Mouse (Mus musculus): ENCODE data around the gene Pde3a.

Pde3a gene

DNA sequence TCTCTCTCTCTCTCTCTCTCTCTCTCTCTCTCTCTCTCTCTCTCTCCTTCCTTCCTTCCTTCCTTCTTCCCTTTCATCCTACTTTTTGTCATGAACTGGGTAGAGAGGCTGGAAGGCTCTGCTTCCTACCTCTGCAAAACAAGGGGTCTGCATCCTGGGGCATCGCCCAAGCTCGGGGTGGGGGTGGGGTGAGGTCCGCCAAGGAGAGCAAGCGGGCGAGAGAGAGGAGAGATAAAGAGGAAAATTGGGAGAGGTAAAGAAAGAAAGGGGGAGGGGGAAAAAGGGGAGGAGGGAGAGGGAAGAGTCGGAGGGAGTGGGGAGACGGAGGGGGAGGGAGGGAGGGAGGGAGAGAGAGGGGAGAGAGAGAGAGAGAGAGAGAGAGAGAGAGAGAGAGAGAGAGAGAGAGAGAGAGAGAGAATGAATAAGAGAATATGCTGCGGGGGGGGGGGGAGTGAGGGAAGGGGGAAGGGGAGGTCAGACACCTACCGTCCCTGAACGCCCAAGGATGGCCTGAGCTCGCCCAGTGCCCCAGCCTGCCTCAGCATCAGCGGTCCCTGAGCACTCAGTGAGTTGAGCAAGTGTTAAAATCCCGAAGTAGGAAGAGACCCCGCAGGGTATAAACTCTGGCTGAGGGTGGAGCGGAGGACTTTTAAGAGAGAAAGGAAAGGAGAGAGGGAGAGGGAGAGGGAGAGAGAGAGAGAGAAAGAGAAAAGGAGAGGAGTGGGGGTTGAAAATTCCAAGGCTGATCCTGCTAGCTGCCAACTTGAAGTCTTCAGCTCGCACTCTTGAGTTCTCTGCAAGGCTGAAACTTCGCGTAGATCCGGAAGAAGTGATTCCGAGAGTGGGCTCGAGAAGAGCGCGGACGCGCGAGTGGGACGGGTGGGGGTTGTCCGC lies at the start of gene Pde3a:
Gene Pde3a, plus strand, starts transcription at position 579 of the 894 bp plus-strand sequence.
- in situ Hi-C loops (cut with MseI, MboI), result no loop called here

DNA sequence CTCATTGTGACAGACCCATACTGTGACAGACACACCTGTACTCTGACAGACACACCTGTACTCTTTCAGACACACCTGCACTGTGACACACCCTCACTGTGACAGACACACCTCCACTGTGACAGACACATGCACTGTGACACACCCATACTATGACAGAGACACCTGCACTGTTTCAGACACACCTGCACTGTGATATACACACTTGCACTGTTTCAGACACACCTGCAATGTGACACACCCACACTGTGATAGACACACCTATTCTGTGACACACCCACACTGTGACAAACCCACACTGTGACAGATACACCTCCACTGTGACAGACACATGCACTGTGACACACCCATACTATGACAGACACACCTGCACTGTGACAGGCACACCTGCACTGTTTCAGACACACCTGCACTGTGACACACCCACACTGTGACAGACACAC lies 48.9 kb upstream of the Pde3a start:
- in situ Hi-C loops (cut with MseI, MboI), result no loop called here

- in situ Hi-C loops (cut with MseI, MboI), result no loop called here
Measured at GRCm38 (mm10) chr6:141207531-141207930, 41.5 kb upstream of the Pde3a start.

- in situ Hi-C loops (cut with MseI, MboI), result no loop called here
Measured at GRCm38 (mm10) chr6:141208283-141208872, 40.7 kb upstream of the Pde3a start.

- in situ Hi-C loops (cut with MseI, MboI), result no loop called here
Measured at GRCm38 (mm10) chr6:141210021-141210420, 39.0 kb upstream of the Pde3a start.

DNA sequence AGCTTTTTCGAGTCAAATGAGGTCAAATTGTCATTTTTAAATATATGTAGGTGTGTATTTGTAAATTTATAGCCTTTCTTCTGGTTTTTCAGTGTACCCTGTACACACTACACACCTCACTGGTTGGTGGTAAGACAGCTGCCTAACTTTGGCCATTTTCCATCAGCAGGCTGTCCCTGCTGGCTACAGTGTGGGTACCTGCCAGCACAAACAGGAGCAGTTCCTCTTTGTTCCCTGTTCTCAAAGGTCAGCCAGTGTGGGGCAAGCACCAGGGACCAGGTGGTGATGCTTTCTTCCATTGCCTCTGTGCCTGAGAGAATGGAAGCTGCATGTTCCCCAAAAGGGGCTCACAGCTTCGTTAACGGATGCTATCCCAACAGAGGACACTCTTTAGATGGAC lies 28.0 kb upstream of the Pde3a start:
- in situ Hi-C loops (cut with MseI, MboI), result no loop called here

- in situ Hi-C loops (cut with MseI, MboI), result no loop called here
Measured at GRCm38 (mm10) chr6:141226851-141227657, 22.0 kb upstream of the Pde3a start.

DNA sequence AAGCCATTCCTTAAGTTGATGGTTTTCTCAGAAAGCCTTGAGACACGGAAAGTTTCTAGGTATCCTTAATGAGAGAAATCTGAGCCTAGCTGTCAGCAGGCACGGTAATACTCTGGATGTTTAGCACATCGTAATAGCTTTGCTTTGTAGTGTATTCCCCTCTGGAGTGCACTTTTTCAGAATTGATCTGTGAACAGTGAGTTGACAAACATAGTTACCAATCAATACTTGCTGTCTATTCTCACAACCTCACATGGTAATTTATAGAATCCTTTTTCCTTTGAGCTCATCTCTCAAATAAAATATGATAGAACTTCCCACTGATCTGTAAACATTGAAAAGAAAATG lies 21.4 kb upstream of the Pde3a start:
- in situ Hi-C loops (cut with MseI, MboI), result no loop called here

DNA sequence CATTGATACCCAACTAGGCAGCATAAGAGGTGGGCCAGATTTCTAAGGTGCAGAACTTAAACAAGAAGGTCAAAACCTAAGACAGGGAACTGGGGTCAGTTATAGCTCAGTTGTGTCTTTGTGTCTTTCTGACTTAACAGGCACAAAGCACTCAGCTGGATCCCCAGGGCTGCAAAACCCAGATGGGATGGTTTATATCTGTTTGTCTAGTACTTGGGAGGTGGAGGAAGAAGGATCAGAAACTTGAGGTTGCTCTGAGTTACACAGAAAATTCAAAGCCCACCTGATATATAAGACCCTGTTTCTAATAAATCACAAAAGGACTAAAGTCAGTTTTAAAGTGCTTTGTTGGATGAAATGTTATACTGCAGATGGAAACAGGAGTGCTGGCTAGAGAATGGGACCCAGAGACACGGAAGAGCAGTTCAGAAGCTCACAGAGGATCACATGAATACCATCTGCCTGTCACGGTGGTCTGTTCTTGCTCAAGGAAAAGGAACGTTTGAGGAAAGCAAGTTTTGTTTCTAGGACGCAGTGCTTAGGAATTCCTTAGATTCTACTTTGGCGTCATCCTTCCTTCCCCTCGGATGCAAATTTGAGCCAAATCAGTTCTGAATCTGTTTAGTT lies 16.2 kb upstream of the Pde3a start:
- in situ Hi-C loops (cut with MseI, MboI), result no loop called here

GRCm38 (mm10) chr6:141241809-141242208 lies 7.3 kb upstream of the Pde3a start:
- in situ Hi-C loops (cut with MseI, MboI), result no loop called here

GRCm38 (mm10) chr6:141245089-141245488 lies 4.0 kb upstream of the Pde3a start:
- in situ Hi-C loops (cut with MseI, MboI), result no loop called here

DNA sequence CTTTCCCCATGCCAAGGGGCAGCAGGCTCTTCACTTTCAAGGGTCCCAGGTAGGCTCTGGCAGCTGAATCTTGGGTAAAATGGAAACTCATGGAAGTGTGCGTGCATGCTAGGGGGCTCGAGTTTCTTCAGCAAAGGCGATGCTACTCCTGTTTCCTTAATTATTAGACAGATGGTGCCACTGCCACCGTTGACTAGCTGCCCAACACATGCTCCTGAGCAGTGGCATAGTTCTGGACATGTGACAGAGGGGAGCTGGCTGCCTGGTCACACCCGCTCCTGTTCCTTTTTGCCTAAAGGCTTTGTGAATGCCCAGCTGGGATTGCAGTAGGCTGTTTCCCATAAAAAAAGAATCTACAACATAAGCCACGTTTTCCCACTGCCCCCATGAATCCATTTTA lies 2.7 kb upstream of the Pde3a start:
- in situ Hi-C loops (cut with MseI, MboI), result no loop called here

GRCm38 (mm10) chr6:141248081-141248480 lies 988 bp upstream of the Pde3a start:
- in situ Hi-C loops (cut with MseI, MboI), result no loop called here

DNA sequence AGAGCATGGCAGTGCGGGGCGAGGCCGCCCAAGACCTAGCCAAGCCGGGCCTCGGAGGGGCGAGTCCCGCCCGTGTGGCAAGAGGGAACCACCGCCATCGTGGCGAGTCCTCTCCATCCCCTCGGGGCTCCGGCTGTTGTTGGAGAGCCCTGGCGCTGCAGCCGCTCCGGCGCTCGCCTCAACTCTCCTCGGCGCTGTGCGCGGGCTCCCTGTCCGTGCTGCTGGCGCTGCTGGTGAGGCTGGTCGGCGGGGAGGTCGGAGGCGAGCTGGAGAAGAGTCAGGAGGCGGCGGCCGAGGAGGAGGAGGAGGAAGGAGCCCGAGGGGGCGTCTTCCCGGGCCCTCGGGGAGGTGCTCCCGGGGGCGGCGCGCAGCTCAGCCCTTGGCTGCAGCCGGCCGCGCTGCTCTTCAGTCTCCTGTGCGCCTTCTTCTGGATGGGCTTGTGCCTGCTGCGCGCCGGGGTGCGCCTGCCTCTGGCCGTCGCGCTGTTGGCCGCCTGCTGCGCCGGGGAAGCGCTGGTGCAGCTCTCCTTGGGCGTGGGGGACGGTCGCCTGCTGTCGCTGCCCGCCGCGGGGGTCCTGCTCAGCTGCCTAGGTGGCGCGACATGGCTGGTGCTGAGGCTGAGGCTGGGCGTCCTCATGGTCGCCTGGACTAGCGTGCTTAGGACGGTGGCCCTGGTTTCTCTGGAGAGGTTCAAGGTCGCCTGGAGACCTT lies 671 bp downstream of the Pde3a start:
- in situ Hi-C loops (cut with MseI, MboI), result no loop called here

DNA sequence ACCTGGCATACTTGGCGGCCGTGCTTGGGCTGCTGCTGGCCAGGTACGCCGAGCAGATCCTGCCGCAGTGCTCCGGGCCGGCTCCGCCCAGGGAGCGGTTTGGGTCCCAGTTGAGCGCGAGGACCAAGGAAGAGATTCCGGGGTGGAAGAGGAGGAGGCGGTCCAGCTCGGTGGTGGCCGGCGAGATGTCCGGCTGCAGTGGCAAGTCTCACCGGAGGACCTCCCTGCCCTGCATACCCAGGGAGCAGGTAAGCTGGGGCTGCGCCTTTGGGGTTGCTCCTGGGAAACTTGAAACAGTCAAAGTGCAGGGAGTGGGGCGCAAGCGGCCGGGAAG lies 1.2 kb downstream of the Pde3a start:
- in situ Hi-C loops (cut with MseI, MboI), result no loop called here

GRCm38 (mm10) chr6:141250984-141251383 lies 1.9 kb downstream of the Pde3a start:
- in situ Hi-C loops (cut with MseI, MboI), result no loop called here

- in situ Hi-C loops (cut with MseI, MboI), result no loop called here
Measured at GRCm38 (mm10) chr6:141252520-141252919, 3.5 kb downstream of the Pde3a start.

DNA sequence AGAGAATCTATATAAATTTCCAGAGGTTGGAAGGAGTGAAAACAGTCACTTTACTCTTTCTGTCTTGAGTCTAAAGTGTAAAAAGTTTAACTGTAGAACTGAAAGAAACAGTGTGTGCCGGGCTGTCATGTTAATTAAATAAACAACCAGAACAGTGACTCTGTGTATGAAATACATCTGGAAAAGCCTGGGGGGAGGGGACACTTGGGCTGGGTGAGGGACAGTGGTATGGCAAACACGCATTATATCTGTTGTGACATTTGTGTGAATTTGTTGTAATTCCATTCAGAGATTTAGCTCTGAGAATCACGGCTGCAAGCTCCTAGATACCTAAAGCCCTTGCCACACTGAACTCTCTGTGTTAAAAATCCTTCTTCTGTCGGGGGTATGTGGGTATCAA lies 5.9 kb downstream of the Pde3a start:
- in situ Hi-C loops (cut with MseI, MboI), result no loop called here

DNA sequence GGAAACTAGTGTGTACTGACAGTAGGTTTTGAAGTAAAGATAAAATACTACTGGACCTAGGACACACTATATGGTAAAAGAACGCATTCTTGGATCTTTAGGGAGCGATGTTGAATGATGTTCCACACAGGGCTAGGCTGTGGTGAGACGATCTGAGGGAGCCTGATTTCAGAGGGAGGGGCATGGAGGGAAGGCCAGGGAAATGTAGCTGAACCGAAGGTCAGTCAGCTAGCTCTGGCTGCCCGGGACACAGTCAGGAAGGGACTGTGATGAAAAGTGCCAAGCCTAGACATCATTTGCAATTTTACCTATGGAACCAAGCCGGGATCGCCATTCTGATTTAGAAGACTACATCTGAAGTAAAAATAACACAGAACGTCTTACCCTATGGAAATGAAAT lies 7.8 kb downstream of the Pde3a start:
- in situ Hi-C loops (cut with MseI, MboI), result no loop called here

DNA sequence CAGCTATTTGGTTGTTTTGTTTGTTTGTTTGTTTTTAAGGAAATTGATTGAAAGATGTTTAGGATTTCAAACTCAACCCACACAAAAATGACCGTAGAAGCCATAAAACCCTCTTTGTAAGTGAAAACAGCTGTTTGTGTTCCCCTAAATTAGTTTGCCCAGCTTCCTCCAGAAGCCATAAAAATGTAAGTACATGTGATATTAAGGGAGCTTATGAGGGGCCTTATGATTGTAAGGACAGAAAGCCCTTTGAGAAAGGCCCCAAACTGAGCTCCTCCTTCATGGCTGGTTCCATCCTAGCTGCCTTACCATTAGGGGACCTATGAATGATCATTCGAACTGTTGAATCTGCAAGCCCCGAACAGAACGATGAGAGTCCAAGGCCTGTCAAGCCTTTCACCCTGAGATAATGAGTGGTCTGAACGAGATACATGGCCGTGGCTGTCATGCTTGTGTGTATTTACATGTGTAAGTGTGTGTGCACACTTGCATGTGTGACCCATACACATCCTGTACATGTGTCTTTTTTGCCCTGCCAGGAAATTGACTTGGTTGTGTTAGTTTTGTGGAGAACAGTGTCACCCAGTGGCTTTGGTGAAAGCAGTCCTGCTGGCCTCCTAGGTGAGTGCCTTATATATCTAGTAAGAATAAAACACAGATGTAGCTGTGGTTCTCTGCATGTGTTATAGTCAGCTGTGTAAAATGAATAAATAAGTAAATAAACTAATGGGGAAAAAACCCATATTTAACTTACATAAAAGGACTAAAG lies 8.5 kb downstream of the Pde3a start:
- in situ Hi-C loops (cut with MseI, MboI), result no loop called here

DNA sequence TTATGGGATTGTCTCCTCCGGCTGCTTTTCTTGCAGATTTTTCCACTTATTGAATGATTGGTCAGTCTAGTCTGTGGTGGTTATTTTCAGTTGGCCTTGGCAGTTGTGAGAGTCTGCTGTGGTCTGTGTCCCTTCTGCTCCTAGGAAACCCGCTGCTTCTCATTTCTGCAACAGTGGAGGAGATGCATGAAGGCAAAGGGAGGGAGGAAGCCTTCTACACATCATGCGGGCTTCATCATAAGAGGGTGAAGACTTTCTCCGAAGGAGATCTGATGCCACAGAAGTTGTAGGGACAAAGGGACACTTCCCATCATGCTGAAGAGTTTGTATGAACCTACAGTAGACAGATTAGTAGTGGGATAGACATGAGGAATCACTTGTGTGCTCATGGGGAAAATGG lies 16.2 kb downstream of the Pde3a start:
- in situ Hi-C loops (cut with MseI, MboI), result no loop called here
